Mouse (Mus musculus): ENCODE data around the gene Sod1. TPM values are rescaled to one million over a fixed set of nuclear protein-coding genes. Genes with fewer than 3 reads are reported as not detected.
A peak's percentile ranks its signal among the peaks of the same experiment; 100 is the strongest.
"Not testable (repeated sequence)": the region's sequence is repeated elsewhere in the genome, so short reads cannot be mapped to it uniquely, and the experiment has no call there.

Gene Sod1
- polyA plus RNA-seq, 1 experiment from 2014 or later, result 1,316 TPM

- WGBS, result 63% methylated on average over 10 of the region's 10 CpGs
- Histone ChIP-seq H3K9ac (no peak overlapping the region), H3K4me1 (ENCODE audit: insufficient read depth) (no peaks in the 10 kb centered on the region), H3K27me3 (ENCODE audit: insufficient read depth, low read length) (no peaks in the 10 kb centered on the region), H3K4me2 (no peak overlapping the region), H3K9me3 (ENCODE audit: low read depth, low read length) (no peaks in the 10 kb centered on the region), H3K4me3 (ENCODE audit: low read depth, low read length) (no peak overlapping the region), H3K27ac (ENCODE audit: low read depth) (0 out of 2 replicates have a peak overlapping the region, but pooled peaks have one; percentile 20), H3K36me3 (ENCODE audit: insufficient read depth) (no peaks in the 10 kb centered on the region)
- peak; percentile 13 for DNase-seq
- no peak for TF ChIP-seq CTCF (IDR thresholded peaks at IDR 0.05; ENCODE audit: low read depth)
- no peak for ATAC-seq (ENCODE audit: insufficient read depth)
Measured at GRCm38 (mm10) chr16:90210717-90211116, 9.8 kb upstream of the Sod1 start.

- Histone ChIP-seq H3K4me2 (no peak overlapping the region), H3K9me3 (ENCODE audit: low read depth, low read length) (no peaks in the 10 kb centered on the region), H3K27me3 (ENCODE audit: insufficient read depth, low read length) (no peaks in the 10 kb centered on the region), H3K9ac (no peak overlapping the region), H3K4me1 (ENCODE audit: insufficient read depth) (no peaks in the 10 kb centered on the region), H3K4me3 (ENCODE audit: low read depth, low read length) (no peak overlapping the region), H3K27ac (ENCODE audit: low read depth) (no peak overlapping the region), H3K36me3 (ENCODE audit: insufficient read depth) (no peaks in the 10 kb centered on the region)
- ATAC-seq (ENCODE audit: insufficient read depth) (no peak), DNase-seq (no peak)
- TF ChIP-seq CTCF (IDR thresholded peaks at IDR 0.05; ENCODE audit: low read depth), result no peak
- WGBS, result 70% methylated on average over 8 of the region's 8 CpGs
Measured at GRCm38 (mm10) chr16:90211767-90212166, 8.8 kb upstream of the Sod1 start.

- Histone ChIP-seq H3K9me3 (ENCODE audit: low read depth, low read length) (no peaks in the 10 kb centered on the region), H3K4me1 (ENCODE audit: insufficient read depth) (no peaks in the 10 kb centered on the region), H3K27me3 (ENCODE audit: insufficient read depth, low read length) (no peaks in the 10 kb centered on the region), H3K36me3 (ENCODE audit: insufficient read depth) (no peaks in the 10 kb centered on the region), H3K27ac (ENCODE audit: low read depth) (no peak overlapping the region), H3K9ac (no peak overlapping the region), H3K4me2 (no peak overlapping the region), H3K4me3 (ENCODE audit: low read depth, low read length) (no peak overlapping the region)
- ATAC-seq (ENCODE audit: insufficient read depth) (no peak), DNase-seq (no peak)
- TF ChIP-seq CTCF (IDR thresholded peaks at IDR 0.05; ENCODE audit: low read depth), result no peak
- 66% methylated on average over 12 of the region's 12 CpGs for WGBS
Measured at GRCm38 (mm10) chr16:90213477-90214339, 6.8 kb upstream of the Sod1 start.

- Histone ChIP-seq H3K27ac (ENCODE audit: low read depth) (no peak overlapping the region), H3K4me1 (ENCODE audit: insufficient read depth) (no peaks in the 10 kb centered on the region), H3K36me3 (ENCODE audit: insufficient read depth) (no peaks in the 10 kb centered on the region), H3K4me2 (no peak overlapping the region), H3K27me3 (ENCODE audit: insufficient read depth, low read length) (no peaks in the 10 kb centered on the region), H3K9me3 (ENCODE audit: low read depth, low read length) (no peaks in the 10 kb centered on the region), H3K4me3 (ENCODE audit: low read depth, low read length) (no peak overlapping the region), H3K9ac (no peak overlapping the region)
- DNase-seq, result no peak
- WGBS, result 89% methylated on average over 11 of the region's 11 CpGs
- no peak for TF ChIP-seq CTCF (IDR thresholded peaks at IDR 0.05; ENCODE audit: low read depth)
- ATAC-seq (ENCODE audit: insufficient read depth), result no peak
Measured at GRCm38 (mm10) chr16:90214731-90215565, 5.6 kb upstream of the Sod1 start.

GRCm38 (mm10) chr16:90215879-90216278 is 4.7 kb upstream of the Sod1 start:
- not testable (repeated sequence) for DNase-seq; H3K27ac ChIP-seq (ENCODE audit: low read depth); H3K9me3 ChIP-seq (ENCODE audit: low read depth, low read length); H3K36me3 ChIP-seq (ENCODE audit: insufficient read depth); H3K9ac ChIP-seq; H3K4me3 ChIP-seq (ENCODE audit: low read depth, low read length); H3K27me3 ChIP-seq (ENCODE audit: insufficient read depth, low read length); ATAC-seq (ENCODE audit: insufficient read depth); H3K4me1 ChIP-seq (ENCODE audit: insufficient read depth); H3K4me2 ChIP-seq
- 82% methylated on average over 5 of the region's 5 CpGs for WGBS

- 64% methylated on average over 2 of the region's 2 CpGs for WGBS
- no peak for TF ChIP-seq CTCF (IDR thresholded peaks at IDR 0.05; ENCODE audit: low read depth)
- DNase-seq (no peak), ATAC-seq (ENCODE audit: insufficient read depth) (no peak)
- Histone ChIP-seq H3K27me3 (ENCODE audit: insufficient read depth, low read length) (no peaks in the 10 kb centered on the region), H3K4me2 (no peak overlapping the region), H3K9me3 (ENCODE audit: low read depth, low read length) (no peaks in the 10 kb centered on the region), H3K36me3 (ENCODE audit: insufficient read depth) (no peaks in the 10 kb centered on the region), H3K4me1 (ENCODE audit: insufficient read depth) (no peaks in the 10 kb centered on the region), H3K9ac (no peak overlapping the region), H3K4me3 (ENCODE audit: low read depth, low read length) (no peak overlapping the region), H3K27ac (ENCODE audit: low read depth) (no peak overlapping the region)
Measured at GRCm38 (mm10) chr16:90216414-90216813, 4.1 kb upstream of the Sod1 start.

GRCm38 (mm10) chr16:90217356-90217755 is 3.2 kb upstream of the Sod1 start:
- no peaks in the 10 kb centered on the region for H3K36me3 ChIP-seq (ENCODE audit: insufficient read depth)
- no peak overlapping the region for H3K9ac ChIP-seq
- ATAC-seq (ENCODE audit: insufficient read depth) (no peak), DNase-seq (peak; percentile 56)
- TF ChIP-seq CTCF (IDR thresholded peaks at IDR 0.05; ENCODE audit: low read depth), result no peak
- no peaks in the 10 kb centered on the region for H3K9me3 ChIP-seq (ENCODE audit: low read depth, low read length)
- no peak overlapping the region for H3K4me2 ChIP-seq
- H3K4me3 ChIP-seq (ENCODE audit: low read depth, low read length), result no peak overlapping the region
- peaks cover 2% of the 10 kb centered on the region for H3K4me1 ChIP-seq (ENCODE audit: insufficient read depth)
- WGBS, result 55% methylated on average over 3 of the region's 3 CpGs
- no peak overlapping the region for H3K27ac ChIP-seq (ENCODE audit: low read depth)
- H3K27me3 ChIP-seq (ENCODE audit: insufficient read depth, low read length), result no peaks in the 10 kb centered on the region
